Mouse (Mus musculus): Measurements from ENCODE around the gene Ncoa1. TPM values are rescaled to one million over a fixed set of nuclear protein-coding genes. Genes with fewer than 3 reads are reported as not detected.
"Not testable (repeated sequence)": the region's sequence is repeated elsewhere in the genome, so short reads cannot be mapped to it uniquely, and the experiment has no call there.

Gene Ncoa1
- polyA plus RNA-seq, 1 experiment from 2014 or later = 0.74 TPM

GRCm38 (mm10) chr12:4392074-4392473 lies 84.9 kb downstream of the Ncoa1 start:
- H3K4me3 ChIP-seq (replicated peaks) = no peak overlapping the region
- no peak for DNase-seq
- no peaks in the 10 kb centered on the region for H3K4me1 ChIP-seq (replicated peaks)
- no peaks in the 10 kb centered on the region for H3K36me3 ChIP-seq
- no peak for ATAC-seq (ENCODE audit: low read depth)
- H3K4me2 ChIP-seq = no peak overlapping the region
- 56% methylated on average over 3 of the region's 3 CpGs for WGBS (ENCODE audit: insufficient replicate concordance)
- H3K9ac ChIP-seq = no peak overlapping the region
- H3K9me3 ChIP-seq (replicated peaks) = no peaks in the 10 kb centered on the region
- H3K27me3 ChIP-seq = no peaks in the 10 kb centered on the region
- H3K27ac ChIP-seq = no peak overlapping the region

DNA sequence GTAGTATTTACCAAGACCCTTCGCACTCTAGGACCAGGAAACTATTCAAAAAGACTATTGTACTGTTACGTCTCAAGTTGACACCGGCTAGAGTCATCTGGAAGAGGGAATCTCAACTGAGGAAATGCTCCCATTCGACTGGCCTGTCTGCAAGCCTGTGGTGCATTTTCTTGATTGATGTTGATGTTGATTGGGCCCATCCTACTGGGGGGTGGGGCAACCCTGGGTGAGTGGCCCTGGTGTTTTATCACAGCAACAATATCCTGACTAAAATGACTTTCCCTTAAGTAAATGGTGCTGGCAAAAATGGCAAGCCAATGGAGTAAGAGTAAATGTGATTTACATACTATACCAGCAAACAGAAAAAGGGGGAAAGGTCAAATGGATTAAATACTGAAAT lies 85.7 kb downstream of the Ncoa1 start:
- no peak for ATAC-seq (ENCODE audit: low read depth)

DNA sequence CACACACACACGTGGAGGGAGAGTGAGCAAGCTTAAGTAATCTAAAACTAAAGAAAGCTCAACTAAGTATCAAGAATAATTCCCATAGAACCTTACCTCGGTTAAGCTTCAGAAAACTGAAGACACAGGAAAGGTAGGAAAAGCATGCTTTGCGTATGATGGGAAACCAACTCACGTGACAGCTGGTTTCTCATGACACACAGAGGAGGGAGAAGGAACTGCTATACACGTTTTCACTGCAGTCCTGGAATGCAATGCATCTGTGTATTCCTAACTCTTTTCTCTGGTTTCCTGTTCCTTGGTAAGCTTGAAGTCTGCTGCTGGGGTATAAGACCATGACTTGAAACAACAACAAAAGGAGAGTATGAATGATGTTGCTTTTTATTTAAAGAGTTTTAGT lies 86.3 kb downstream of the Ncoa1 start:
- no peak overlapping the region for H3K4me2 ChIP-seq
- no peak overlapping the region for H3K4me3 ChIP-seq (replicated peaks)
- no peaks in the 10 kb centered on the region for H3K9me3 ChIP-seq (replicated peaks)
- no peak overlapping the region for H3K27ac ChIP-seq
- H3K9ac ChIP-seq = no peak overlapping the region
- WGBS (ENCODE audit: insufficient replicate concordance) = 51% methylated on average over 5 of the region's 5 CpGs
- DNase-seq (no peak), ATAC-seq (ENCODE audit: low read depth) (no peak)
- H3K4me1 ChIP-seq (replicated peaks) = no peaks in the 10 kb centered on the region
- H3K36me3 ChIP-seq = no peaks in the 10 kb centered on the region
- H3K27me3 ChIP-seq = no peaks in the 10 kb centered on the region

More for the DNA sequence above, 85.7 kb downstream of the Ncoa1 start:
- DNase-seq = no peak
- no peak overlapping the region for H3K9ac ChIP-seq
- H3K27me3 ChIP-seq = no peaks in the 10 kb centered on the region
- H3K4me1 ChIP-seq (replicated peaks) = no peaks in the 10 kb centered on the region
- H3K4me2 ChIP-seq = no peak overlapping the region
- H3K27ac ChIP-seq = no peak overlapping the region
- no peaks in the 10 kb centered on the region for H3K9me3 ChIP-seq (replicated peaks)
- H3K4me3 ChIP-seq (replicated peaks) = no peak overlapping the region
- no peaks in the 10 kb centered on the region for H3K36me3 ChIP-seq
- 42% methylated on average over 4 of the region's 4 CpGs for WGBS (ENCODE audit: insufficient replicate concordance)

- H3K4me2 ChIP-seq = no peak overlapping the region
- H3K4me3 ChIP-seq (replicated peaks) = no peak overlapping the region
- DNase-seq (no peak), ATAC-seq (ENCODE audit: low read depth) (no peak)
- H3K27ac ChIP-seq = no peak overlapping the region
- H3K27me3 ChIP-seq = no peaks in the 10 kb centered on the region
- no peak overlapping the region for H3K9ac ChIP-seq
- H3K36me3 ChIP-seq = no peaks in the 10 kb centered on the region
- no peaks in the 10 kb centered on the region for H3K9me3 ChIP-seq (replicated peaks)
- 69% methylated on average over 3 of the region's 3 CpGs for WGBS (ENCODE audit: insufficient replicate concordance)
- no peaks in the 10 kb centered on the region for H3K4me1 ChIP-seq (replicated peaks)
Measured at GRCm38 (mm10) chr12:4386077-4386719, 90.8 kb downstream of the Ncoa1 start.

DNA sequence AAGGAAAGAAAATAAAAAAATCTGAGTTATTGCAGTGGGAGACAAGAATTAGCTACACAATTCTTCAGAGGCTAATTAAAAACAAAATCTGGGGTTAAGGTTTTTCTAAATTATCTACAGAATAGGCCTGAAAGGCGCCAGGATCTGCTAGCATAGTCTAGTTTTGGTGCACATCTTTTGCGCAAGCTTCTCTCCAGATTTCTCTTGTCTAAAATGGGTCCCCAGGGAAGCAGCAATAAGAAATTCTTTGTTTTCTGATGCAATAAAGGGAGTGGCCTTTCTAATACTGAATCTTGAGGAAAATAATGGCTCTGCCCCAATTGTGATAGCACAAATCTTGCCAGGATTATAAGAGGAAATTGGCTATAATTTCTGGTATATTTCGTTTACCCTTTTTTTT lies 93.9 kb downstream of the Ncoa1 start:
- Histone ChIP-seq H3K27me3 (no peaks in the 10 kb centered on the region), H3K4me1 (replicated peaks) (no peaks in the 10 kb centered on the region), H3K4me2 (no peak overlapping the region), H3K9ac (no peak overlapping the region), H3K36me3 (no peaks in the 10 kb centered on the region), H3K4me3 (replicated peaks) (no peak overlapping the region), H3K9me3 (replicated peaks) (no peaks in the 10 kb centered on the region), H3K27ac (no peak overlapping the region)
- 71% methylated on average over 3 of the region's 3 CpGs for WGBS (ENCODE audit: insufficient replicate concordance)
- ATAC-seq (ENCODE audit: low read depth) (no peak), DNase-seq (no peak)

DNA sequence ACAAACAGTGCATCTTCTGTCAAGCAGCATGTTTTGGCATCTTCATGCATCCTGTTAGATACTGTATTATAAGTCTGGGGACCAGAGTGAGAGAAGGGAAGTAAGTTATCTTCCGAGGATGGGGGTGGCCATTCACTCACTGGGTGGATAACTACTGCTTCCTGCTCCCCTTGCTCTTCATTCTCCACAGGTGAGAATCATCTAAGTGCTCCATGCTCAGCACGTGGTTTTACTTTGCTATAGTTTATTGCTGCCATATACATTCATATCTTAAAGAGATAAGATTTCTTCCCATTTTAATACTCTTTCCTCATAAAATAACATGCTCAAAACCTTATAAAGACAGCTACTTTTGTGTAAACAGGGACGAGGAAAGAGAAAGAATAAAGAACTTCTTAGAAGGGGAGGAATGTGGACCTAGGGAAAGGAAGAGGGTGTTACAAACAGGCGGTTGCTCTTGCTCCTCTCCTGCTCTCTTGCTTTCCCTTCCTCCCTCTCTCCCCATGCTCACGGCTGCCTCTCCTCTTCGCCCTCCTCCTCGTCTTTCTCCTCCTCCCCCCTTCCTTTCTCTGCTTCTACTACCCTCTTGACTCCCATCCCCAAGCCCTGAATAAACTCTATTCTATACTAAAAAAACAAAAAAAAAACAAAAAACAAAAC lies 97.6 kb downstream of the Ncoa1 start:
- H3K4me2 ChIP-seq = no peak overlapping the region
- no peak overlapping the region for H3K27ac ChIP-seq
- WGBS (ENCODE audit: insufficient replicate concordance) = 34% methylated on average over 7 of the region's 7 CpGs
- H3K9me3 ChIP-seq (replicated peaks) = no peaks in the 10 kb centered on the region
- H3K4me3 ChIP-seq (replicated peaks) = no peak overlapping the region
- H3K9ac ChIP-seq = no peak overlapping the region
- H3K36me3 ChIP-seq = no peaks in the 10 kb centered on the region
- ATAC-seq (ENCODE audit: low read depth) = no peak
- no peaks in the 10 kb centered on the region for H3K4me1 ChIP-seq (replicated peaks)
- no peaks in the 10 kb centered on the region for H3K27me3 ChIP-seq
- DNase-seq = no peak

GRCm38 (mm10) chr12:4376475-4376874 lies 100.5 kb downstream of the Ncoa1 start:
- DNase-seq = no peak
- Histone ChIP-seq H3K9ac (no peak overlapping the region), H3K4me1 (replicated peaks) (no peaks in the 10 kb centered on the region), H3K4me2 (no peak overlapping the region), H3K36me3 (no peaks in the 10 kb centered on the region), H3K27me3 (no peaks in the 10 kb centered on the region), H3K9me3 (replicated peaks) (no peaks in the 10 kb centered on the region), H3K27ac (no peak overlapping the region), H3K4me3 (replicated peaks) (no peak overlapping the region)
- 71% methylated on average over 4 of the region's 4 CpGs for WGBS (ENCODE audit: insufficient replicate concordance)
- no peak for ATAC-seq (ENCODE audit: low read depth)

DNA sequence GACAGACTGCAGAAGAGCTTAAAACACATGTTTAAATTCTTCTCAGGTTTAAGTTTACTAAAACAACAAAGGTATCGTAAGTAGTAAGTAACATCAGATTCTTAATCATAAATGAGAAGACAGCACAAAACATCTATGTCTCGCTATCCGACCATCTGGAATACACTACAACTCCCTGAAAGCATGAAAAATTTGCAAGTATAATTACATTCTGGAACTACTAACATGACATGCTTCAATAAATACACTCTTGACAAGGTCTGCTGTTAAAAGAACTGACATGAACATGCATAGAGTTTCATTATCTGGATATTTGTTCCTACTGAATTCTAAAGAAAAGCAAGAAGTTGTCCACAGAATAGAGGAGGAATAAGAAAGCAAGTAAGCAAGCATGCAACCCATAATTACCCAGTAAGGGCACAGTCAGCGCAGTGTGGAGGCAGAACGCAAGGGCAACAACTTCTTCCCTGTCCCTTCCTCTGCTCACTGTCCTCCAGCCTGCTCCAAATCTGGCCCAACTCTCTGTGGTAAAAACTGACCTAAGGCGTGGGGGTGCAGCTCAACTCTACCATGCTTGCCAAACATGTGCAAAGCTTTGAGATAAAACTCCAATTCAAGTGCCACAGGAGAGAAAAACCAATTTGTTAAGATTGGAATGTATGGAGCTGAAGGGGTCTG lies 102.0 kb downstream of the Ncoa1 start:
- DNase-seq = no peak
- Histone ChIP-seq H3K4me3 (replicated peaks) (no peak overlapping the region), H3K4me2 (no peak overlapping the region), H3K36me3 (no peaks in the 10 kb centered on the region), H3K9me3 (replicated peaks) (no peaks in the 10 kb centered on the region), H3K4me1 (replicated peaks) (no peaks in the 10 kb centered on the region), H3K9ac (no peak overlapping the region), H3K27ac (no peak overlapping the region), H3K27me3 (no peaks in the 10 kb centered on the region)
- no peak for ATAC-seq (ENCODE audit: low read depth)
- WGBS (ENCODE audit: insufficient replicate concordance) = 77% methylated on average over 6 of the region's 6 CpGs

DNA sequence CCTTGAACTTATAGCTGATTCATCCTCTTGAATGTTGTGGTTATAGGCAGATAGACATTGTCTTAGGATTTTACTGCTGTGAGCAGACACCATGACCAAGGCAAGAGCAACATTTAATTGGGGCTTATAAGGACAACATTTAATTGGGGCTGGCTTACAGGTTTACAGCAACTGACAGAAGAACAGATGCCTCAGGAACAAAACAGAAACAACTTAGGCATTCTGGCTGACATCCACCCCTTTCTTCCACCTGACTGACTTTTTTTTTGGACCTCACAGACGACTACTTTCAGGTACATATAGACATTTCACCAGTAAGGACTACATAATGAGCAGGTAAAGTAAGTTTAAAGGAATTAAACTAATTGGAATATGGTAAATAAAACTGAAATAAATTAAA lies 105.6 kb downstream of the Ncoa1 start:
- no peak for DNase-seq
- Histone ChIP-seq H3K9ac (no peak overlapping the region), H3K36me3 (no peaks in the 10 kb centered on the region), H3K27me3 (no peaks in the 10 kb centered on the region), H3K4me2 (no peak overlapping the region), H3K4me3 (replicated peaks) (no peak overlapping the region), H3K4me1 (replicated peaks) (no peaks in the 10 kb centered on the region), H3K27ac (no peak overlapping the region), H3K9me3 (replicated peaks) (no peaks in the 10 kb centered on the region)
- 55% methylated on average over 1 of the region's 1 CpGs for WGBS (ENCODE audit: insufficient replicate concordance)
- no peak for ATAC-seq (ENCODE audit: low read depth)

- no peaks in the 10 kb centered on the region for H3K36me3 ChIP-seq
- no peak overlapping the region for H3K27ac ChIP-seq
- no peak overlapping the region for H3K4me3 ChIP-seq (replicated peaks)
- 67% methylated on average over 1 of the region's 1 CpGs for WGBS (ENCODE audit: insufficient replicate concordance)
- no peak for DNase-seq
- no peak for ATAC-seq (ENCODE audit: low read depth)
- H3K4me1 ChIP-seq (replicated peaks) = no peaks in the 10 kb centered on the region
- no peak overlapping the region for H3K4me2 ChIP-seq
- no peaks in the 10 kb centered on the region for H3K9me3 ChIP-seq (replicated peaks)
- H3K9ac ChIP-seq = no peak overlapping the region
- H3K27me3 ChIP-seq = no peaks in the 10 kb centered on the region
Measured at GRCm38 (mm10) chr12:4365951-4366350, 111.0 kb downstream of the Ncoa1 start.

- H3K4me3 ChIP-seq (replicated peaks) = no peak overlapping the region
- no peak overlapping the region for H3K9ac ChIP-seq
- no peak overlapping the region for H3K27ac ChIP-seq
- ATAC-seq (ENCODE audit: low read depth) (no peak), DNase-seq (no peak)
- 43% methylated on average over 1 of the region's 1 CpGs for WGBS (ENCODE audit: insufficient replicate concordance)
- no peaks in the 10 kb centered on the region for H3K9me3 ChIP-seq (replicated peaks)
- H3K4me1 ChIP-seq (replicated peaks) = no peaks in the 10 kb centered on the region
- no peaks in the 10 kb centered on the region for H3K36me3 ChIP-seq
- H3K4me2 ChIP-seq = no peak overlapping the region
- no peaks in the 10 kb centered on the region for H3K27me3 ChIP-seq
Measured at GRCm38 (mm10) chr12:4359475-4359874, 117.5 kb downstream of the Ncoa1 start.

- H3K4me2 ChIP-seq; H3K9me3 ChIP-seq (replicated peaks); H3K36me3 ChIP-seq; ATAC-seq (ENCODE audit: low read depth); H3K27me3 ChIP-seq; H3K4me1 ChIP-seq (replicated peaks); H3K9ac ChIP-seq; H3K27ac ChIP-seq; DNase-seq; H3K4me3 ChIP-seq (replicated peaks): not testable (repeated sequence)
- 80% methylated on average over 2 of the region's 2 CpGs for WGBS (ENCODE audit: insufficient replicate concordance)
Measured at GRCm38 (mm10) chr12:4358653-4359052, 118.3 kb downstream of the Ncoa1 start.
